Mouse (Mus musculus): ENCODE measurements around the gene Sf3a2. TPM values are rescaled to one million over a fixed set of nuclear protein-coding genes. Genes with fewer than 3 reads are reported as not detected.

Gene Sf3a2
- polyA plus RNA-seq, 1 experiment from 2014 or later: 92.6 TPM

GRCm38 (mm10) chr10:80756509-80756908 is 41.5 kb upstream of the Sf3a2 start:
- H3K4me2 ChIP-seq (ENCODE audit: low read depth, low read length): peak overlapping the region; percentile 65
- ATAC-seq (replicated peaks; ENCODE audit: insufficient number of reproducible peaks, low FRiP score, low TSS enrichment, low read depth): no peak
- H3K9ac ChIP-seq (replicated peaks; ENCODE audit: low read length): peak overlapping the region; percentile 90
- no peaks in the 10 kb centered on the region for H3K9me3 ChIP-seq (replicated peaks; ENCODE audit: control insufficient read depth, low read length)
- no peaks in the 10 kb centered on the region for H3K36me3 ChIP-seq (replicated peaks; ENCODE audit: control insufficient read depth, insufficient read depth, low read depth, low read length)
- peak overlapping the region; percentile 79 for H3K4me3 ChIP-seq (ENCODE audit: low read depth, low read length)
- H3K27me3 ChIP-seq (ENCODE audit: control insufficient read depth, insufficient read depth, low read length): no peaks in the 10 kb centered on the region
- H3K27ac ChIP-seq (replicated peaks; ENCODE audit: low read depth, low read length): no peak overlapping the region
- H3K4me1 ChIP-seq (ENCODE audit: control insufficient read depth, insufficient read depth, low read length): peaks cover 12% of the 10 kb centered on the region
- 74% methylated on average over 2 of the region's 2 CpGs for WGBS
- DNase-seq (ENCODE audit: low spot score): no peak

DNA sequence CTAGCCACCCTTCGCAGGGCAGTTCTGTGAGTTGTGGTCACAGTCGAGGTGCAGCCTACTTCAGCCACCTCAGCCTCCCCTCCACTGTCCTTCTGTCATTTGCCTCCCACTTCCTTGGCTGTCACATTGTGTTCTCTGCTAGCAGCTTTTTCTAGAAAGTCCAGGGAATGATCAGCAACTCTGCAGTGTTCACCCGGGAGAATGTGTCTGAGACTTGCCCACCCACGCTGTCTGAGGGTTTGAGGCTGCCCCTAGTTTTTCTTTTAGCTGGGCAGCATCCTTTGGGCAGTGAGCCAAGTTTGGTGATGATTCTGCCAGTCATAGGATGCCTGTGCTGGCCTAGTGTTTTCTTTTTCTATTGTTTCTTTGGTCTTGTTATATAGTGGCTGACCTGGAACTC is 41.0 kb upstream of the Sf3a2 start:
- no peak for DNase-seq (ENCODE audit: low spot score)
- ATAC-seq (replicated peaks; ENCODE audit: insufficient number of reproducible peaks, low FRiP score, low TSS enrichment, low read depth): no peak
- peak overlapping the region; percentile 90 for H3K9ac ChIP-seq (replicated peaks; ENCODE audit: low read length)
- H3K36me3 ChIP-seq (replicated peaks; ENCODE audit: control insufficient read depth, insufficient read depth, low read depth, low read length): no peaks in the 10 kb centered on the region
- no peak overlapping the region for H3K27ac ChIP-seq (replicated peaks; ENCODE audit: low read depth, low read length)
- no peaks in the 10 kb centered on the region for H3K27me3 ChIP-seq (ENCODE audit: control insufficient read depth, insufficient read depth, low read length)
- H3K4me2 ChIP-seq (ENCODE audit: low read depth, low read length): peak overlapping the region; percentile 65; the same call in 1 of the 2 replicates
- H3K4me1 ChIP-seq (ENCODE audit: control insufficient read depth, insufficient read depth, low read length): peaks cover 12% of the 10 kb centered on the region
- H3K4me3 ChIP-seq (ENCODE audit: low read depth, low read length): no peak overlapping the region; the same call in 1 of the 2 replicates
- 73% methylated on average over 4 of the region's 4 CpGs for WGBS
- no peaks in the 10 kb centered on the region for H3K9me3 ChIP-seq (replicated peaks; ENCODE audit: control insufficient read depth, low read length)

- 37% methylated on average over 5 of the region's 5 CpGs for WGBS
- H3K9me3 ChIP-seq (replicated peaks; ENCODE audit: control insufficient read depth, low read length): no peaks in the 10 kb centered on the region
- peaks cover 12% of the 10 kb centered on the region for H3K4me1 ChIP-seq (ENCODE audit: control insufficient read depth, insufficient read depth, low read length)
- H3K4me3 ChIP-seq (ENCODE audit: low read depth, low read length): no peak overlapping the region
- no peaks in the 10 kb centered on the region for H3K36me3 ChIP-seq (replicated peaks; ENCODE audit: control insufficient read depth, insufficient read depth, low read depth, low read length)
- no peak overlapping the region for H3K4me2 ChIP-seq (ENCODE audit: low read depth, low read length)
- no peaks in the 10 kb centered on the region for H3K27me3 ChIP-seq (ENCODE audit: control insufficient read depth, insufficient read depth, low read length)
- ATAC-seq (replicated peaks; ENCODE audit: insufficient number of reproducible peaks, low FRiP score, low TSS enrichment, low read depth) (no peak), DNase-seq (ENCODE audit: low spot score) (peak; percentile 71)
- no peak overlapping the region for H3K27ac ChIP-seq (replicated peaks; ENCODE audit: low read depth, low read length)
- no peak overlapping the region for H3K9ac ChIP-seq (replicated peaks; ENCODE audit: low read length)
These were observed 40.3 kb upstream of the Sf3a2 start for GRCm38 (mm10) chr10:80757717-80758116.

DNA sequence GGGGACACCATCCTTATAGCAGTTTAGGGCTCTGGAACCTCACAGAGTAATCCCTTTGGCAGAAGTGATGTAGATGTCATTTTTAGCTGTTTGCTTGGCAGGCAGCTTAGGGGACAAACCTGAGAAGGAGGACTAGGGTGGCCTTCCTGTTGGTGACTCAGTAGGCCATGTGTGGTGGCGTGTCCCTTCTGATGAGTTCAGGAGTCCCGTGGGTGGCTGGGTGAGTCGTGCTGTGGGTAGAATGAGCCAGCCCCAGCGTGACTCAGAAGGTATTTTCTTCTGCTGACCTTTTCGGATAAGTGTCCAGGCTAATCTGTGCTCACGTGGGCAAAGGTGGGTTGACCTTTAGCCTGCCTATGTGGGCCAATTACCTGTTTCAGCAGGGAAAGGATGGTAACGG is 39.3 kb upstream of the Sf3a2 start:
- ATAC-seq (replicated peaks; ENCODE audit: insufficient number of reproducible peaks, low FRiP score, low TSS enrichment, low read depth): no peak
- no peaks in the 10 kb centered on the region for H3K36me3 ChIP-seq (replicated peaks; ENCODE audit: control insufficient read depth, insufficient read depth, low read depth, low read length)
- H3K4me1 ChIP-seq (ENCODE audit: control insufficient read depth, insufficient read depth, low read length): peaks cover 12% of the 10 kb centered on the region
- H3K9me3 ChIP-seq (replicated peaks; ENCODE audit: control insufficient read depth, low read length): no peaks in the 10 kb centered on the region
- no peak overlapping the region for H3K9ac ChIP-seq (replicated peaks; ENCODE audit: low read length)
- 81% methylated on average over 7 of the region's 7 CpGs for WGBS
- no peak overlapping the region for H3K27ac ChIP-seq (replicated peaks; ENCODE audit: low read depth, low read length)
- no peak overlapping the region for H3K4me3 ChIP-seq (ENCODE audit: low read depth, low read length)
- DNase-seq (ENCODE audit: low spot score): no peak
- no peak overlapping the region for H3K4me2 ChIP-seq (ENCODE audit: low read depth, low read length)
- H3K27me3 ChIP-seq (ENCODE audit: control insufficient read depth, insufficient read depth, low read length): no peaks in the 10 kb centered on the region

- 89% methylated on average over 4 of the region's 4 CpGs for WGBS
- Histone ChIP-seq H3K4me1 (ENCODE audit: control insufficient read depth, insufficient read depth, low read length) (peaks cover 12% of the 10 kb centered on the region), H3K9me3 (replicated peaks; ENCODE audit: control insufficient read depth, low read length) (no peaks in the 10 kb centered on the region), H3K4me2 (ENCODE audit: low read depth, low read length) (no peak overlapping the region), H3K4me3 (ENCODE audit: low read depth, low read length) (no peak overlapping the region), H3K27ac (replicated peaks; ENCODE audit: low read depth, low read length) (no peak overlapping the region), H3K27me3 (ENCODE audit: control insufficient read depth, insufficient read depth, low read length) (no peaks in the 10 kb centered on the region), H3K9ac (replicated peaks; ENCODE audit: low read length) (no peak overlapping the region), H3K36me3 (replicated peaks; ENCODE audit: control insufficient read depth, insufficient read depth, low read depth, low read length) (no peaks in the 10 kb centered on the region; the same call in 1 of the 2 replicates)
- DNase-seq (ENCODE audit: low spot score) (no peak), ATAC-seq (replicated peaks; ENCODE audit: insufficient number of reproducible peaks, low FRiP score, low TSS enrichment, low read depth) (no peak)
These were observed 37.1 kb upstream of the Sf3a2 start for GRCm38 (mm10) chr10:80760596-80761524.

GRCm38 (mm10) chr10:80761821-80762220 is 36.2 kb upstream of the Sf3a2 start:
- no peak overlapping the region for H3K4me2 ChIP-seq (ENCODE audit: low read depth, low read length)
- no peaks in the 10 kb centered on the region for H3K27me3 ChIP-seq (ENCODE audit: control insufficient read depth, insufficient read depth, low read length)
- WGBS: 81% methylated on average over 3 of the region's 3 CpGs
- no peaks in the 10 kb centered on the region for H3K9me3 ChIP-seq (replicated peaks; ENCODE audit: control insufficient read depth, low read length)
- H3K36me3 ChIP-seq (replicated peaks; ENCODE audit: control insufficient read depth, insufficient read depth, low read depth, low read length): no peaks in the 10 kb centered on the region; the same call in 1 of the 2 replicates
- peaks cover 5% of the 10 kb centered on the region for H3K4me1 ChIP-seq (ENCODE audit: control insufficient read depth, insufficient read depth, low read length)
- no peak overlapping the region for H3K27ac ChIP-seq (replicated peaks; ENCODE audit: low read depth, low read length)
- no peak overlapping the region for H3K9ac ChIP-seq (replicated peaks; ENCODE audit: low read length)
- no peak for DNase-seq (ENCODE audit: low spot score)
- no peak overlapping the region for H3K4me3 ChIP-seq (ENCODE audit: low read depth, low read length)
- ATAC-seq (replicated peaks; ENCODE audit: insufficient number of reproducible peaks, low FRiP score, low TSS enrichment, low read depth): no peak

DNA sequence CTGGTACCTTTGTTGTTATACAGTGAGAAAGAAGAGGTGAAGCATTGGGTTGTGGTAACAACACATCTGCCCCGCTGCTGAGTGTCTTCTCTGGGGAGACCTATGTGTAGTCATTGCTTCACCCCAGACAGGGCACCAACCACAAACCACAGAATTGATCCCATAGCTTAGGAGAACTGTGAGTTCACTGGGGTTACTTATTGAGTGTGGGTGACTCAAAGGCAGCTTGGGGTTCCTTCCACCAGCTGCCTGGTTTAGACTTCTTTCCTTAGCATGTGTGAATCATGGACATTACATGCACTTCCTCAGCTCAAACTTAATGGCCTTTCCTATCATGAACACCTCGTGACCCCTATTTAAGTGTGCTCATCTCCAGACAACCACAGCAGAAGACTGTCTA is 34.5 kb upstream of the Sf3a2 start:
- H3K9ac ChIP-seq (replicated peaks; ENCODE audit: low read length): no peak overlapping the region
- no peak overlapping the region for H3K4me2 ChIP-seq (ENCODE audit: low read depth, low read length)
- 97% methylated on average over 2 of the region's 2 CpGs for WGBS
- no peak for DNase-seq (ENCODE audit: low spot score)
- no peak overlapping the region for H3K27ac ChIP-seq (replicated peaks; ENCODE audit: low read depth, low read length)
- H3K27me3 ChIP-seq (ENCODE audit: control insufficient read depth, insufficient read depth, low read length): no peaks in the 10 kb centered on the region
- H3K4me1 ChIP-seq (ENCODE audit: control insufficient read depth, insufficient read depth, low read length): peaks cover 2% of the 10 kb centered on the region; the same call in 1 of the 2 replicates
- no peaks in the 10 kb centered on the region; the same call in 1 of the 2 replicates for H3K36me3 ChIP-seq (replicated peaks; ENCODE audit: control insufficient read depth, insufficient read depth, low read depth, low read length)
- ATAC-seq (replicated peaks; ENCODE audit: insufficient number of reproducible peaks, low FRiP score, low TSS enrichment, low read depth): no peak
- no peak overlapping the region for H3K4me3 ChIP-seq (ENCODE audit: low read depth, low read length)
- H3K9me3 ChIP-seq (replicated peaks; ENCODE audit: control insufficient read depth, low read length): no peaks in the 10 kb centered on the region

- Histone ChIP-seq H3K27me3 (ENCODE audit: control insufficient read depth, insufficient read depth, low read length) (no peaks in the 10 kb centered on the region), H3K9me3 (replicated peaks; ENCODE audit: control insufficient read depth, low read length) (no peaks in the 10 kb centered on the region), H3K4me2 (ENCODE audit: low read depth, low read length) (no peak overlapping the region), H3K9ac (replicated peaks; ENCODE audit: low read length) (no peak overlapping the region), H3K27ac (replicated peaks; ENCODE audit: low read depth, low read length) (no peak overlapping the region), H3K4me1 (ENCODE audit: control insufficient read depth, insufficient read depth, low read length) (no peaks in the 10 kb centered on the region), H3K4me3 (ENCODE audit: low read depth, low read length) (no peak overlapping the region), H3K36me3 (replicated peaks; ENCODE audit: control insufficient read depth, insufficient read depth, low read depth, low read length) (no peaks in the 10 kb centered on the region; the same call in 1 of the 2 replicates)
- no peak for ATAC-seq (replicated peaks; ENCODE audit: insufficient number of reproducible peaks, low FRiP score, low TSS enrichment, low read depth)
- DNase-seq (ENCODE audit: low spot score): no peak
- WGBS: 74% methylated on average over 2 of the region's 2 CpGs
These were observed 32.3 kb upstream of the Sf3a2 start for GRCm38 (mm10) chr10:80765746-80766145.

Data from embryonic facial prominence, embryonic 11.5 days (tissue).